Mouse (Mus musculus) thymus, postnatal 0 days (tissue): ENCODE results near the gene Rptor. TPM values are rescaled to one million over a fixed set of nuclear protein-coding genes. Genes with fewer than 3 reads are reported as not detected.
A peak's percentile ranks its signal among the peaks of the same experiment; 100 is the strongest.

Source experiments
- DNase-seq: peaks from one replicate; pipeline ENCODE4 v3.0.0-alpha.2; 2015; ENCODE audit warnings: low spot score
- polyA plus RNA-seq: library from polyadenylated mRNA; unstranded; fragments of >200 nt; fragmentation: Nextera tagmentation; extraction: Ambion mirVana; gene quantifications from 2 replicates; pipeline ENCODE4 v1.2.1, GENCODE M21; 2015

Gene Rptor
- polyA plus RNA-seq, 1 experiment from 2014 or later = 14.0 TPM

GRCm38 (mm10) chr11:119902891-119903290 lies 300.2 kb downstream of the Rptor start:
- DNase-seq = no peak

- DNase-seq = peak; percentile 83
Observed at GRCm38 (mm10) chr11:119904621-119905286, 302.0 kb downstream of the Rptor start.

GRCm38 (mm10) chr11:119905794-119906193 lies 303.1 kb downstream of the Rptor start:
- no peak for DNase-seq

GRCm38 (mm10) chr11:119907006-119907650 lies 304.4 kb downstream of the Rptor start:
- DNase-seq = no peak

- no peak for DNase-seq
Observed at GRCm38 (mm10) chr11:119907711-119908110, 305.0 kb downstream of the Rptor start.

- DNase-seq = peak; percentile 84
Observed at GRCm38 (mm10) chr11:119909436-119909835, 306.7 kb downstream of the Rptor start.

GRCm38 (mm10) chr11:119912845-119913244 lies 310.1 kb downstream of the Rptor start:
- no peak for DNase-seq

- DNase-seq = peak; percentile 79
Observed at GRCm38 (mm10) chr11:119913291-119913934, 310.7 kb downstream of the Rptor start, which contains the start of gene Chmp6. TSS of gene Chmp6 (plus strand) at chr11:119913441.

- DNase-seq = no peak
Observed at GRCm38 (mm10) chr11:119913935-119914314, 311.2 kb downstream of the Rptor start.

- no peak for DNase-seq
Observed at GRCm38 (mm10) chr11:119914381-119914780, 311.7 kb downstream of the Rptor start.

GRCm38 (mm10) chr11:119915666-119916065 lies 313.0 kb downstream of the Rptor start:
- DNase-seq = no peak

GRCm38 (mm10) chr11:119916102-119916790 lies 313.5 kb downstream of the Rptor start:
- DNase-seq = no peak

GRCm38 (mm10) chr11:119916834-119917469 lies 314.2 kb downstream of the Rptor start:
- no peak for DNase-seq

GRCm38 (mm10) chr11:119918521-119918920 lies 315.8 kb downstream of the Rptor start:
- DNase-seq = no peak

- no peak for DNase-seq
Observed at GRCm38 (mm10) chr11:119919432-119919831, 316.7 kb downstream of the Rptor start.

- DNase-seq = peak; percentile 78
Observed at GRCm38 (mm10) chr11:119919897-119920296, 317.2 kb downstream of the Rptor start.

- no peak for DNase-seq
Observed at GRCm38 (mm10) chr11:119920668-119921067, 318.0 kb downstream of the Rptor start.

GRCm38 (mm10) chr11:119925176-119925575 lies 322.5 kb downstream of the Rptor start:
- DNase-seq = no peak

GRCm38 (mm10) chr11:119926762-119927161 lies 324.1 kb downstream of the Rptor start:
- no peak for DNase-seq

- DNase-seq = peak; percentile 85
Observed at GRCm38 (mm10) chr11:119928023-119928681, 325.4 kb downstream of the Rptor start.
